Mouse (Mus musculus) cerebellum, postnatal 36 days (tissue): ENCODE data around the gene Stk19.

ENCODE experiments used
- DNase-seq, 2 experiments: peaks; one replicate each; pipeline ENCODE4 v3.0.0; 2021 to 2022; ENCODE audit warnings: mixed read lengths in 2 of 2

Gene Stk19

GRCm38 (mm10) chr17:34796311-34797140 is 40.2 kb downstream of the Stk19 start:
- DNase-seq, result no peak

GRCm38 (mm10) chr17:34795633-34796032 is 41.1 kb downstream of the Stk19 start:
- DNase-seq, result peak; percentile 53 to 57

- no peak for DNase-seq
Observed at GRCm38 (mm10) chr17:34795016-34795415, 41.7 kb downstream of the Stk19 start.

GRCm38 (mm10) chr17:34777680-34778325 is 58.9 kb downstream of the Stk19 start:
- no peak for DNase-seq
